Mouse (Mus musculus): ENCODE measurements around the gene Kidins220. TPM values are rescaled to one million over a fixed set of nuclear protein-coding genes. Genes with fewer than 3 reads are reported as not detected.

Kidins220 gene
- total and polyA plus RNA-seq, 3 experiments, result 41.6 to 68.4 (median 68.4) TPM

DNA sequence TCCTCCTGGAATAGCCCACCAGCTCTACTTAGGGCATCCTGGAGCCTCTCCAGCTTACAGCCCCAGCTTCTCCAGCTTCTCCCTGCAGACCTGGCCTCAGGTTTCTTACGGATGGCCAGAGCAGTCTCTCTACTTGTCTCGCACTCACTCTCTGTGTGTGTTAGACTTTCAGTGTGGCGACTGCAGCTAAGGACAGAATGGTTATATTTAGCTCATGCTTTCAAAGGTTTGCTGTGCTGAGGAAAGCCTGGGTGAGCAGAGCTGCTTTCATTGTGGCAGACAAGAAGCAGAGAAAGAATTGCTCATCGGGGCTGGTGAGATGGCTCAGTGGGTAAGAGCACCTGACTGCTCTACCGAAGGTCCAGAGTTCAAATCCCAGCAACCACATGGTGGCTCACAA lies 46.3 kb downstream of the Kidins220 start:
- Histone ChIP-seq H3K4me3 (no peak overlapping the region), H3K4me1 (ENCODE audit: control insufficient read depth, insufficient read depth, low read length) (no peaks in the 10 kb centered on the region), H3K36me3 (ENCODE audit: control insufficient read depth, insufficient read depth, low read length) (peaks cover 8% of the 10 kb centered on the region), H3K9ac (ENCODE audit: low read depth, low read length) (no peak overlapping the region), H3K27me3 (ENCODE audit: control insufficient read depth, insufficient read depth, low read length) (no peaks in the 10 kb centered on the region), H3K27ac (no peak overlapping the region), H3K79me2 (replicated peaks; ENCODE audit: control insufficient read depth, insufficient read depth, low read length) (no peaks in the 10 kb centered on the region)
- WGBS, result 64% methylated on average over 5 of the region's 5 CpGs
- intact Hi-C loops (cut with DNase I), result loop anchor here (10.0 kb wide), 1 partner anchor 1254 kb away; no protein-coding TSS in a partner anchor
- no peak for DNase-seq
- TF ChIP-seq EP300 (IDR thresholded peaks at IDR 0.05; ENCODE audit: insufficient read depth, low read depth, low read length) (no peak), POLR2A (IDR thresholded peaks at IDR 0.05; ENCODE audit: insufficient read depth, low read depth, low read length) (no peak), CTCF (IDR thresholded peaks at IDR 0.05) (no peak)

DNA sequence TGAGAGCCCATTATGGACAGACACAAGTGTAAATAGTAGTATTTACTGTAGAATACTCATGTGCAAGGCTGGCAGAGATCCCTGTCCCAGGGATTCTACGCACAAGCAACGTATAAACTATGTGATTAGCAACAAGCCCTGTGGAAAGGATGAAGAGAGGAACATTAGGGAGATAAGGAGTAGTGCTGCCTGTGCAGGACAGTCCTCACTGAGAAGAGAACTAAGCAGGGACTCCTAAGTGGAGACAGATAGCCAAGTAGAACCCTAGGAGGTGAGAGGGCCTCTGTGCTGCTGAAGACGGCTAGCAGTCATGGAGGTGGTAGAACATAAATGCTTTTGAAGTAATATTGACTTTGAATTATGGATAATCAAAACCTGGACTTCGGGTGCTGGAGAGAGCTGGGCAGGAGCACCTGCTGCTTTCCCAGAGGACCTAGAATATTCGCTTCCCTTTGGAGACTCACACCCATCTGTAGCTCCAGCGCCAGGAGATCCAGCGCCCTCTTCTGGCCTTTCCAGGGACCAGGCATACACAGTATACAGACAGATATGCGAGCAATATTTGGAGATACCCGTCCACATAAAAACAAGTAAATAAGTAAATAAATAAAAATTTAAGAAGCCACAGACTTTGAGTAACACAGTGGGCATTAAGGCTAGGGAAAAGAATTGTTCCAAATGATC lies 50.3 kb downstream of the Kidins220 start:
- Histone ChIP-seq H3K27me3 (ENCODE audit: control insufficient read depth, insufficient read depth, low read length) (no peaks in the 10 kb centered on the region), H3K4me1 (ENCODE audit: control insufficient read depth, insufficient read depth, low read length) (no peaks in the 10 kb centered on the region), H3K36me3 (ENCODE audit: control insufficient read depth, insufficient read depth, low read length) (no peaks in the 10 kb centered on the region), H3K4me3 (no peak overlapping the region), H3K27ac (no peak overlapping the region), H3K79me2 (replicated peaks; ENCODE audit: control insufficient read depth, insufficient read depth, low read length) (no peaks in the 10 kb centered on the region), H3K9ac (ENCODE audit: low read depth, low read length) (no peak overlapping the region)
- no peak for DNase-seq
- intact Hi-C loops (cut with DNase I), result loop anchor here (5.0 to 10.0 kb wide), 2 partner anchors 1202 to 1250 kb away; no protein-coding TSS in a partner anchor
- 65% methylated on average over 9 of the region's 9 CpGs for WGBS
- TF ChIP-seq EP300 (IDR thresholded peaks at IDR 0.05; ENCODE audit: insufficient read depth, low read depth, low read length) (no peak), POLR2A (IDR thresholded peaks at IDR 0.05; ENCODE audit: insufficient read depth, low read depth, low read length) (no peak), CTCF (IDR thresholded peaks at IDR 0.05) (peak; percentile 57)

DNA sequence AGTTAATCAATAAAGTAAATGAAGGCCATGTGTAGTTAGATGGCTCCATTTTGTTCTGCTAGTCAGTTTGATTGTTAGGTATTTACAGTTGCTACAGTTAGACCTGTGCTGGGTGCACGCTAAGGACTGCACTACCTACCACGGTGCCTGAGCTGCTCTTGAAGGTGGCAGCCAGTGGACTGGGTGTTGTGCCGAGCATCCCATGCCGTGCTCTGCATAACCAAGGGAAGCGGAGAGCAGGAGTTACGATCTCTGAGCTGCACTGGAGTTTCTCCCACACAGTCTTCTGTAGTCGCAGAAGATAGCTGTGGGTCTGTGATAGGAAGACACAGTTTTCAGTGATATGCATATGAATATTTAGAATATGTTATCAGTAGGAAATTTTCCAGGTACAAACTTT lies 51.6 kb downstream of the Kidins220 start:
- no peaks in the 10 kb centered on the region for H3K4me1 ChIP-seq (ENCODE audit: control insufficient read depth, insufficient read depth, low read length)
- H3K79me2 ChIP-seq (replicated peaks; ENCODE audit: control insufficient read depth, insufficient read depth, low read length), result no peaks in the 10 kb centered on the region
- no peaks in the 10 kb centered on the region for H3K27me3 ChIP-seq (ENCODE audit: control insufficient read depth, insufficient read depth, low read length)
- H3K27ac ChIP-seq, result no peak overlapping the region
- no peak overlapping the region for H3K4me3 ChIP-seq
- intact Hi-C loops (cut with DNase I), result loop anchor here (5.0 to 10.0 kb wide), 2 partner anchors 1201 to 1248 kb away; no protein-coding TSS in a partner anchor
- DNase-seq, result no peak
- WGBS, result 81% methylated on average over 7 of the region's 7 CpGs
- TF ChIP-seq CTCF (IDR thresholded peaks at IDR 0.05), result no peak
- TF ChIP-seq EP300 (IDR thresholded peaks at IDR 0.05; ENCODE audit: insufficient read depth, low read depth, low read length), result no peak
- TF ChIP-seq POLR2A (IDR thresholded peaks at IDR 0.05; ENCODE audit: insufficient read depth, low read depth, low read length), result no peak
- no peaks in the 10 kb centered on the region for H3K36me3 ChIP-seq (ENCODE audit: control insufficient read depth, insufficient read depth, low read length)
- H3K9ac ChIP-seq (ENCODE audit: low read depth, low read length), result no peak overlapping the region

DNA sequence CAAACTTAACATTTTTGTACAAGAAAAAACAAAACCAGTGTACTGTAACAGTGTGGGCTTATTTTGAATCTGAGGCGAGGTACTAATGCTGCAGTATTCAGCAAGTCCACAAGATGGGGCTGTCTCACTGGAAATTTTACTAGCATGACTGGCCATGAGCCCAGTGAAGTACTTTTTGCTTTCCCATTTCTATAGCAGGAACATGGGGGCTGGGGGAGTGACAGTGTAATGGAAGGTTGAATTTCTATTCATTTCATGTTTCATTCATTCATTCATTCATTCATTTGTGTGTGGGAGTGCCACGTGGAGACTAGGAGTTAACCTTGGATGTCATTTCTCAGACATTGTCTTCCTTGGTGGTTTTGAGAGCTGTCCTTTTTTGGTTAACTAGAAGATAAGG lies 52.7 kb downstream of the Kidins220 start:
- Histone ChIP-seq H3K9ac (ENCODE audit: low read depth, low read length) (no peak overlapping the region), H3K36me3 (ENCODE audit: control insufficient read depth, insufficient read depth, low read length) (peaks cover 3% of the 10 kb centered on the region; the same call in 1 of the 2 replicates), H3K4me3 (no peak overlapping the region), H3K79me2 (replicated peaks; ENCODE audit: control insufficient read depth, insufficient read depth, low read length) (0 out of 2 replicates have a peak, but pooled peaks cover 1% of the 10 kb centered on the region), H3K27ac (no peak overlapping the region), H3K4me1 (ENCODE audit: control insufficient read depth, insufficient read depth, low read length) (no peaks in the 10 kb centered on the region), H3K27me3 (ENCODE audit: control insufficient read depth, insufficient read depth, low read length) (no peaks in the 10 kb centered on the region)
- peak in 1 of 2 experiments; percentile 47 for DNase-seq
- WGBS, result 21% methylated on average over 2 of the region's 2 CpGs
- TF ChIP-seq CTCF (IDR thresholded peaks at IDR 0.05) (peak; percentile 92), EP300 (IDR thresholded peaks at IDR 0.05; ENCODE audit: insufficient read depth, low read depth, low read length) (0 out of 2 replicates have a peak, but pooled peaks have one; percentile 12), POLR2A (IDR thresholded peaks at IDR 0.05; ENCODE audit: insufficient read depth, low read depth, low read length) (no peak)
- intact Hi-C loops (cut with DNase I), result loop anchor here (1.0 to 10.0 kb wide), 3 partner anchors 1044 to 1247 kb away; no protein-coding TSS in a partner anchor

DNA sequence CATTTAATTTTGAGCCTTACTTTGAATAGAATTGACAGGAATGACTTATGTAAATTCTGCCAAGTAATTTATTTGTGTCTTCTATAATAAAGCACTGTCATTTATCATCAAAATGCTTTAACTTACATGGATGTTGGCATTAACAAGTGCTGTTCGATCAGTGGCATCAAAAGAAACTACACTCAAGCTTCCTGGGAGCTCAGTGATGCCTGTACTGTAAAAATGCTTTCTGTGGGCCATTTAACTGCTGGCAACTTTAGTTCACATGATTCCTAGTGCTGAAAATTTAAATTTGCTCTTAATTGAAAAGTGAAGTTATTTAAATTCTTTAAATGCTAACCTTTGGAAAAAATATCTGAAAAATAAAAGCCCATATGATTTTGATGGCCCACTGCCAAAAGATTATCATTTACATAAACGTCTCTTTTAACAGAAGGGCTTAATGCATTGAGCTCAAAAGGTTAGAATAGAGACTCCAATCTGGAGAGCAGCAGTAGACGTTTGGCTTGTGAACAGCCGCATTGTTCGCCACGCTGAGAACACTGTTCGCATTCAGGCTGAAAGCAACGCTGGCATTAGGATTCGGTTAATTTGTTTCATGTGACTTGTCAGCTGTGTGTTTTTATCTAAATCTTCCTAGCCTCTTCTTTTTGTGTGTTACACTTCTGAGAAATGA lies 59.1 kb downstream of the Kidins220 start:
- no peak for TF ChIP-seq POLR2A (IDR thresholded peaks at IDR 0.05; ENCODE audit: insufficient read depth, low read depth, low read length)
- TF ChIP-seq CTCF (IDR thresholded peaks at IDR 0.05), result no peak
- WGBS, result 52% methylated on average over 9 of the region's 9 CpGs
- H3K9ac ChIP-seq (ENCODE audit: low read depth, low read length), result no peak overlapping the region
- no peak overlapping the region for H3K27ac ChIP-seq
- peaks cover 3% of the 10 kb centered on the region; the same call in 1 of the 2 replicates for H3K79me2 ChIP-seq (replicated peaks; ENCODE audit: control insufficient read depth, insufficient read depth, low read length)
- peaks cover 5% of the 10 kb centered on the region for H3K4me1 ChIP-seq (ENCODE audit: control insufficient read depth, insufficient read depth, low read length)
- intact Hi-C loops (cut with DNase I), result no loop called here
- H3K4me3 ChIP-seq, result no peak overlapping the region
- H3K27me3 ChIP-seq (ENCODE audit: control insufficient read depth, insufficient read depth, low read length), result no peaks in the 10 kb centered on the region
- no peak for DNase-seq
- peaks cover 5% of the 10 kb centered on the region for H3K36me3 ChIP-seq (ENCODE audit: control insufficient read depth, insufficient read depth, low read length)
